Mouse (Mus musculus): ENCODE data around the gene Ulk4.

GRCm38 (mm10) chr9:121084191-121084590, 192.8 kb downstream of the Ulk4 start:
- TF ChIP-seq CTCF (conservative IDR thresholded peaks at IDR 0.05; ENCODE audit: low read length) (no peak), NANOG (IDR thresholded peaks at IDR 0.05; ENCODE audit: borderline replicate concordance, low read length) (no peak), POU5F1 (IDR thresholded peaks at IDR 0.05; ENCODE audit: borderline replicate concordance, low read length) (no peak)

Data from E14TG2a.4 (cell line).